Mouse (Mus musculus) C2C12 (cell line): ENCODE data around the gene Zfhx3.

Source experiments
- CEBPB ChIP-seq: IDR thresholded peaks from one replicate; pipeline ENCODE4 v1.6.1; 2011; ENCODE audit warnings: low read depth, mild to moderate bottlenecking, control low read depth, moderate library complexity
- CTCF ChIP-seq: IDR thresholded peaks from one replicate; pipeline ENCODE4 v1.5.1; 2011; ENCODE audit not compliant: control insufficient read depth, insufficient read depth, insufficient read length
- FOSL1 ChIP-seq: IDR thresholded peaks from one replicate; pipeline ENCODE4 v1.8.0; 2011; ENCODE audit warnings: mild to moderate bottlenecking, low read length; ENCODE audit not compliant: poor library complexity, insufficient read depth, severe bottlenecking
- MAX ChIP-seq: IDR thresholded peaks from one replicate; pipeline ENCODE4 v1.6.1; 2011; ENCODE audit warnings: mild to moderate bottlenecking, control low read depth
- MYOD1 ChIP-seq: IDR thresholded peaks from one replicate; pipeline ENCODE4 v1.6.1; 2011; ENCODE audit warnings: low read depth; ENCODE audit not compliant: control insufficient read depth, insufficient read length
- MYOG ChIP-seq: IDR thresholded peaks from one replicate; pipeline ENCODE4 v1.6.1; 2011; ENCODE audit not compliant: control insufficient read depth, insufficient read length; ENCODE audit errors: extremely low read depth
- USF1 ChIP-seq: IDR thresholded peaks from one replicate; pipeline ENCODE4 v1.6.1; 2011; ENCODE audit warnings: low read depth, mild to moderate bottlenecking, control low read depth, moderate library complexity

GRCm38 (mm10) chr8:108705751-108706150 is 763.3 kb downstream of the Zfhx3 start:
- TF ChIP-seq CTCF = no peak
- TF ChIP-seq CEBPB = no peak
- TF ChIP-seq MYOG = no peak
- TF ChIP-seq MAX = no peak
- TF ChIP-seq USF1 = no peak
- TF ChIP-seq MYOD1 = no peak
- no peak for TF ChIP-seq FOSL1
